Mouse (Mus musculus) neutrophil, adult 59 days (primary cell): Measurements from ENCODE around the gene Obox2. TPM values are rescaled to one million over a fixed set of nuclear protein-coding genes. Genes with fewer than 3 reads are reported as not detected.

ENCODE experiments used
- total RNA-seq, 2 experiments: library from RNA; stranded (reverse); gene quantifications; 1 replicate in 1 of 2; 2 replicates in 1 of 2; pipeline ENCODE4 v1.2.4; 2023

The Obox2 gene
- not detected for total RNA-seq

DNA sequence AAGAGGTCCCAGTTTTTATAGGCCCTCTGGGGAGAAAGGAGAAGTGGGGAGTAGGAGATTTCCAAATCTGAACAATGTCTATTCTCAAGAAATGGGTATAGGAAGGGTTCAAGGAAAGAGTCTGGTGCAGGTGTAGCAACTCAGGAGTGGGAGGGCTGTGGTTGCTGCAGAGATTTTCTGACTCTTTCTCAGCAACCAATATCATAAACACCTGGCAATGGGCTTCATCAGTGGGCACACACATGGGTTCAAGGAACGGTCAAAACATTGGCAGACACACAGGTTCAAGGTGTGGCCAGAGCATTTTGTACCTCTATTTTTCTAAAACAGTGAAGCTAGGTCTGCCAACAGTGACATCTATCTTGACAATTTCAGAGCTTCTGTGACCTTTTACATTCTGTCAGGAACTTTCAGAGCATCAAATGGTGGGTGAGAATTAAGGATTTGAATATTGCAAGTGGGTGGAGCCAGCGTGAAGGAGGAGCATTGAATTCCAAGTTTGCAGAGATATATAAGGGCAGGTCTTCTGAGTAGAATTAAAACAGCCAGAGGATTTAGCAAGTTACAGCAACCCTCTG is at the start of gene Obox2, which contains the start of gene Obox1:
Obox2 (plus strand) TSS at position 301 of the 578 bp plus-strand sequence.
Obox1 (plus strand) TSS at position 528 of the 578 bp plus-strand sequence.

Other genes with a start within 250 kb of the Obox2 start
- gene Obox1, start 227 bp downstream of the Obox2 start, total RNA-seq = not detected